Mouse (Mus musculus) retina, adult 2 months (tissue): ENCODE data around the gene Rora.

ENCODE experiments used
- DNase-seq: peaks from one replicate; pipeline ENCODE4 v3.0.0-alpha.2; 2012; ENCODE audit warnings: low read depth, low spot score

The Rora gene

GRCm38 (mm10) chr9:68820036-68820435 is 166.4 kb downstream of the Rora start:
- DNase-seq: no peak

- no peak for DNase-seq
Observed at GRCm38 (mm10) chr9:68820478-68820877, 166.9 kb downstream of the Rora start.

GRCm38 (mm10) chr9:68821388-68821787 is 167.8 kb downstream of the Rora start:
- DNase-seq: no peak

GRCm38 (mm10) chr9:68823292-68823691 is 169.7 kb downstream of the Rora start:
- no peak for DNase-seq

- DNase-seq: no peak
Observed at GRCm38 (mm10) chr9:68825107-68825506, 171.5 kb downstream of the Rora start.

- DNase-seq: no peak
Observed at GRCm38 (mm10) chr9:68825841-68826240, 172.3 kb downstream of the Rora start.

- DNase-seq: no peak
Observed at GRCm38 (mm10) chr9:68827441-68827840, 173.9 kb downstream of the Rora start.

GRCm38 (mm10) chr9:68829903-68830302 is 176.3 kb downstream of the Rora start:
- no peak for DNase-seq

GRCm38 (mm10) chr9:68833323-68833722 is 179.7 kb downstream of the Rora start:
- DNase-seq: no peak

GRCm38 (mm10) chr9:68835037-68835649 is 181.6 kb downstream of the Rora start:
- no peak for DNase-seq

GRCm38 (mm10) chr9:68842134-68842892 is 188.7 kb downstream of the Rora start:
- DNase-seq: no peak

- DNase-seq: no peak
Observed at GRCm38 (mm10) chr9:68845556-68845955, 192.0 kb downstream of the Rora start.

GRCm38 (mm10) chr9:68850321-68850720 is 196.7 kb downstream of the Rora start:
- no peak for DNase-seq

GRCm38 (mm10) chr9:68852201-68852600 is 198.6 kb downstream of the Rora start:
- DNase-seq: no peak

- no peak for DNase-seq
Observed at GRCm38 (mm10) chr9:68852934-68853333, 199.3 kb downstream of the Rora start.

GRCm38 (mm10) chr9:68859500-68859899 is 205.9 kb downstream of the Rora start:
- DNase-seq: no peak

- DNase-seq: no peak
Observed at GRCm38 (mm10) chr9:68866317-68866716, 212.7 kb downstream of the Rora start.

- no peak for DNase-seq
Observed at GRCm38 (mm10) chr9:68873838-68874237, 220.3 kb downstream of the Rora start.

GRCm38 (mm10) chr9:68874544-68874943 is 221.0 kb downstream of the Rora start:
- no peak for DNase-seq

GRCm38 (mm10) chr9:68875791-68876190 is 222.2 kb downstream of the Rora start:
- no peak for DNase-seq

GRCm38 (mm10) chr9:68876289-68876688 is 222.7 kb downstream of the Rora start:
- no peak for DNase-seq

- DNase-seq: no peak
Observed at GRCm38 (mm10) chr9:68881896-68882295, 228.3 kb downstream of the Rora start.

GRCm38 (mm10) chr9:68883005-68883404 is 229.4 kb downstream of the Rora start:
- no peak for DNase-seq
